Mouse (Mus musculus) spleen, postnatal 4 days (tissue): ENCODE results near the gene C1rb.
"Not testable (repeated sequence)": the region's sequence is repeated elsewhere in the genome, so short reads cannot be mapped to it uniquely, and the experiment has no call there.

Experiments used
- DNase-seq, 2 experiments: peaks; one replicate each; pipeline ENCODE4 v3.0.0; 2022; ENCODE audit warnings: low spot score in 2 of 2

The C1rb gene

DNA sequence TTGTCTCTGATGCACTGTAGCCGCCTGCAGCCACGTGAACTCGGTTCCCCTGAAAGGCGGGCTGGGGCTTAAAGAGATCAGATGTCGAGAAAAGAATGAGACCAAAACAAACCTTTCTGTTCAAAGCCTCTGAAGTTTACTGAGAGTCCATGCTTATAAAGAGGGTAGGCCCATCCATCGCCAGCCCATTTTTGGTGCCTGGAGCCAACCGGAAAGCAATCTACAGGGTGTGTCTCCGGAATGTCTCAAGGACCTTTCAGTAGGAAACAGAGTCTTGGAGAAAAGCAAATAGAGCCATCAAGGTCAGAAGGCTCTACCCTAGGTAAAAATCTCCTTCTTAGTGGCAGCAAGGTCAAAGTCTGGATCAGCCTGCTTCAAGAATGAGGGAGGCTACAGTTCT, 23.0 kb downstream of the C1rb start:
- DNase-seq = no peak

- DNase-seq = no peak
These were observed 31.9 kb downstream of the C1rb start for GRCm38 (mm10) chr6:124602031-124602430.

GRCm38 (mm10) chr6:124625612-124626011, 55.5 kb downstream of the C1rb start:
- no peak for DNase-seq

DNA sequence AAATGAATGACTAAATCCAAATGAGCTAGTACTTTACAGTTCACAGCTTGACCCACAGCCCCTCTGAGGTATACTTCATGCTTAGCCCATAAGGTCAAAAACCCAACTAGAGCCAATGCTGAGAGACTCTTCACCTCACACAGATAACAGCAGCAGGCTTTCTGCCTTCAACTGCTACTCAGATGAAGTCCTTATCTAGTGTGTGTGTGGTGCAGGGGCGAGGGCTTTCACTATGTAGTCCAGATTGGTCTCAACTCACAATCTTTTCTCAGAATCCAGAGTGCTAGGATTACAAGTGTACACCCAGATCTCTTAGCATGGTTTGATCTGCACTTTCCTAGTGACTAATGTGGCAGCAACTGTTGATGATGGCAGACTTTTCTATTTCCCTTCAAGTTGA, 56.1 kb downstream of the C1rb start:
- not testable (repeated sequence) for DNase-seq

GRCm38 (mm10) chr6:124630763-124631162, 60.7 kb downstream of the C1rb start:
- no peak for DNase-seq
